Mouse (Mus musculus) small intestine, adult 2 months (tissue): ENCODE measurements at regions not wholly inside any gene's neighbourhood (a gene's known extent, or its start where the extent isn't known, plus 50 kb on each side); places are given as distances from the start of the nearest gene placed in this dataset.

Source experiments
- CTCF ChIP-seq: fragments of 200-500 bp; IDR thresholded peaks from 2 replicates; pipeline ENCODE4 v1.5.1; 2012; ENCODE audit warnings: low read depth, mild to moderate bottlenecking, control low read depth, inconsistent platforms, low read length, moderate library complexity, mixed read lengths; ENCODE audit not compliant: insufficient replicate concordance, insufficient read length; ENCODE audit errors: extremely low read depth
- POLR2A ChIP-seq: fragments of 200-500 bp; IDR thresholded peaks from 2 replicates; pipeline ENCODE4 v1.6.1; 2012; ENCODE audit warnings: low read depth, mild to moderate bottlenecking, control low read depth, inconsistent platforms, low read length, moderate library complexity

GRCm38 (mm10) chr4:137139051-137139705 lies 90.6 kb upstream of the Zbtb40 start:
- no peak for TF ChIP-seq CTCF
- no peak for TF ChIP-seq POLR2A
